Mouse (Mus musculus) CH12.LX (cell line): ENCODE data around the gene Cftr.

Source experiments
- BHLHE40 ChIP-seq: IDR thresholded peaks from 2 replicates; pipeline ENCODE4 v1.6.1; 2011; ENCODE audit warnings: mild to moderate bottlenecking, low read depth, low read length, improper control_type of control experiment
- CHD2 ChIP-seq: IDR thresholded peaks from 2 replicates; pipeline ENCODE4 v1.6.1; 2011; ENCODE audit warnings: low read length, improper control_type of control experiment
- CTCF ChIP-seq, 2 experiments: IDR thresholded peaks in 1 of 2; conservative IDR thresholded peaks in 1 of 2; 2 replicates each; pipeline ENCODE4 v1.5.1; 2011 to 2012; ENCODE audit warnings: low read depth in 2 of 2, low read length in 2 of 2, improper control_type of control experiment in 1 of 2, inconsistent platforms in 1 of 2, mild to moderate bottlenecking in 1 of 2, moderate library complexity in 1 of 2
- GABPA ChIP-seq: IDR thresholded peaks from 2 replicates; pipeline ENCODE4 v1.6.1; 2012; ENCODE audit warnings: low read depth, low read length, improper control_type of control experiment, inconsistent platforms; ENCODE audit not compliant: insufficient replicate concordance
- IRF4 ChIP-seq: IDR thresholded peaks from 2 replicates; pipeline ENCODE4 v1.6.1; 2014; ENCODE audit warnings: low read depth, mild to moderate bottlenecking, inconsistent platforms, low read length, improper control_type of control experiment
- MAX ChIP-seq: IDR thresholded peaks from 2 replicates; pipeline ENCODE4 v1.6.1; 2011; ENCODE audit warnings: low read length, improper control_type of control experiment
- POLR2A ChIP-seq: IDR thresholded peaks from 2 replicates; pipeline ENCODE4 v1.6.1; 2011; ENCODE audit warnings: low read depth, mild to moderate bottlenecking, improper control_type of control experiment, low read length
- POLR2AphosphoS2 ChIP-seq: IDR thresholded peaks from 2 replicates; pipeline ENCODE4 v1.6.1; 2011; ENCODE audit warnings: low read depth, low read length, improper control_type of control experiment
- TBP ChIP-seq: conservative IDR thresholded peaks from 2 replicates; pipeline ENCODE4 v1.6.1; 2011; ENCODE audit warnings: low read depth, low read length, improper control_type of control experiment
- USF1 ChIP-seq: IDR thresholded peaks from 2 replicates; pipeline ENCODE4 v1.6.1; 2014; ENCODE audit warnings: low read depth, mild to moderate bottlenecking, inconsistent platforms, low read length, improper control_type of control experiment
- USF2 ChIP-seq: conservative IDR thresholded peaks from 2 replicates; pipeline ENCODE4 v1.6.1; 2011; ENCODE audit warnings: low read depth, low read length, improper control_type of control experiment
- ZKSCAN1 ChIP-seq: IDR thresholded peaks from 2 replicates; pipeline ENCODE4 v1.6.1; 2012; ENCODE audit warnings: low read depth, inconsistent platforms, low read length, improper control_type of control experiment, borderline replicate concordance

GRCm38 (mm10) chr6:18360154-18360553 lies 189.7 kb downstream of the Cftr start:
- TF ChIP-seq CTCF (conservative IDR thresholded peaks at IDR 0.05 in 1 of 2, IDR thresholded peaks at IDR 0.05 in 1 of 2; ENCODE audit: low read depth in 2 of 2, low read length in 2 of 2) (no peak), ZKSCAN1 (no peak), USF2 (no peak), TBP (no peak), POLR2A (no peak), GABPA (no peak), POLR2AphosphoS2 (no peak), IRF4 (no peak), BHLHE40 (no peak), CHD2 (no peak), USF1 (no peak), MAX (no peak)
